Mouse (Mus musculus) frontal cortex, postnatal 10 days (tissue): ENCODE results near the gene Mcm3ap.

Experiments
- DNase-seq, 2 experiments: peaks; one replicate each; pipeline ENCODE4 v3.0.0; 2022; ENCODE audit warnings: low spot score in 2 of 2, mixed read lengths in 1 of 2

The Mcm3ap gene

GRCm38 (mm10) chr10:76468203-76469162 lies at the start of gene Mcm3ap, which contains the start of gene Ybey:
TSS of gene Mcm3ap (plus strand) at chr10:76468927.
TSS of gene Ybey (minus strand) at chr10:76469114.
- DNase-seq, result peak; percentile 78 to 87

- no peak for DNase-seq
Measured at GRCm38 (mm10) chr10:76425674-76426073, 43.1 kb upstream of the Mcm3ap start.

- DNase-seq, result no peak
Measured at GRCm38 (mm10) chr10:76433925-76434324, 34.8 kb upstream of the Mcm3ap start.

GRCm38 (mm10) chr10:76439107-76439890 lies 29.4 kb upstream of the Mcm3ap start:
- DNase-seq, result no peak

GRCm38 (mm10) chr10:76440281-76440680 lies 28.4 kb upstream of the Mcm3ap start, which contains the start of gene AC141477.1:
TSS of gene AC141477.1 (minus strand) at chr10:76440444.
- no peak for DNase-seq

- peak; percentile 95 to 96 for DNase-seq
Measured at GRCm38 (mm10) chr10:76442178-76443088, 26.3 kb upstream of the Mcm3ap start, which contains the start of gene Pcnt. TSS of gene Pcnt (minus strand) at chr10:76442786.

GRCm38 (mm10) chr10:76445996-76446681 lies 22.6 kb upstream of the Mcm3ap start:
- no peak for DNase-seq

GRCm38 (mm10) chr10:76447406-76448229 lies 21.1 kb upstream of the Mcm3ap start:
- no peak for DNase-seq

- DNase-seq, result no peak
Measured at GRCm38 (mm10) chr10:76448851-76449250, 19.9 kb upstream of the Mcm3ap start, which contains the start of gene 2610028H24Rik. TSS of gene 2610028H24Rik (plus strand) at chr10:76449081.

GRCm38 (mm10) chr10:76455289-76455688 lies 13.4 kb upstream of the Mcm3ap start:
- DNase-seq, result peak in 1 of 2 experiments; percentile 38

- DNase-seq, result no peak
Measured at GRCm38 (mm10) chr10:76461255-76461654, 7.5 kb upstream of the Mcm3ap start.

- DNase-seq, result no peak
Measured at GRCm38 (mm10) chr10:76462312-76462711, 6.4 kb upstream of the Mcm3ap start.

GRCm38 (mm10) chr10:76462721-76463120 lies 6.0 kb upstream of the Mcm3ap start:
- no peak for DNase-seq

GRCm38 (mm10) chr10:76473759-76474158 lies 5.0 kb downstream of the Mcm3ap start:
- DNase-seq, result no peak

- DNase-seq, result no peak
Measured at GRCm38 (mm10) chr10:76480851-76481250, 12.1 kb downstream of the Mcm3ap start.

- no peak for DNase-seq
Measured at GRCm38 (mm10) chr10:76481480-76481879, 12.8 kb downstream of the Mcm3ap start.

GRCm38 (mm10) chr10:76486302-76486701 lies 17.6 kb downstream of the Mcm3ap start:
- no peak for DNase-seq

GRCm38 (mm10) chr10:76488265-76488664 lies 19.5 kb downstream of the Mcm3ap start:
- no peak for DNase-seq

GRCm38 (mm10) chr10:76489205-76489604 lies 20.5 kb downstream of the Mcm3ap start:
- no peak for DNase-seq

GRCm38 (mm10) chr10:76493527-76493926 lies 24.8 kb downstream of the Mcm3ap start:
- no peak for DNase-seq
